Mouse (Mus musculus): ENCODE measurements around the gene Prepl. TPM values are rescaled to one million over a fixed set of nuclear protein-coding genes. Genes with fewer than 3 reads are reported as not detected.

Gene Prepl
- polyA plus RNA-seq, 1 experiment from 2014 or later, result 30.9 TPM

DNA sequence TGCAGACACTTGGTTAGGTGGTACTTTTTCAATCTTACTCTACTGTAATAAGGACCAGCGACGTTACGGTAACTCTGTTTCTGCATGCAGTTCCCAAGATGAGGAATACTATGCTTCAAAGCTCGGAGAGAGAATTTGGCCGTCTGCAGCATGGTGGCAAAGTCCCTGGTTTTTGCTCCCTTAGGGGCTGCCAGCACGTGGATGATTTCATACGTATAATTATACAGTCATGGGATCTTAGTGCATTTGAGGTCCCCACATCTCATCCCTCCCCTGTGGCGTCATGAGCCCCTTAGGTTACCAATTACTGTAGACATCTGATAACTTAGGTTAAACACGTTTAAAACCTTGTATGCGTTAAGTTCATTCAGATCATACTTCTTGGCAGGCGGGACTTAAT lies 1.6 kb downstream of the Prepl start:
- peaks cover 17% of the 10 kb centered on the region for H3K4me1 ChIP-seq
- no peaks in the 10 kb centered on the region for H3K9me3 ChIP-seq (replicated peaks)
- no peaks in the 10 kb centered on the region for H3K27me3 ChIP-seq (ENCODE audit: low read depth, poor library complexity, severe bottlenecking)
- no peak overlapping the region for H3K27ac ChIP-seq (replicated peaks)
- no peak overlapping the region for H3K4me3 ChIP-seq
- H3K36me3 ChIP-seq, result no peaks in the 10 kb centered on the region
- no peak for DNase-seq (ENCODE audit: low spot score)
- 92% methylated on average over 11 of the region's 11 CpGs for WGBS

DNA sequence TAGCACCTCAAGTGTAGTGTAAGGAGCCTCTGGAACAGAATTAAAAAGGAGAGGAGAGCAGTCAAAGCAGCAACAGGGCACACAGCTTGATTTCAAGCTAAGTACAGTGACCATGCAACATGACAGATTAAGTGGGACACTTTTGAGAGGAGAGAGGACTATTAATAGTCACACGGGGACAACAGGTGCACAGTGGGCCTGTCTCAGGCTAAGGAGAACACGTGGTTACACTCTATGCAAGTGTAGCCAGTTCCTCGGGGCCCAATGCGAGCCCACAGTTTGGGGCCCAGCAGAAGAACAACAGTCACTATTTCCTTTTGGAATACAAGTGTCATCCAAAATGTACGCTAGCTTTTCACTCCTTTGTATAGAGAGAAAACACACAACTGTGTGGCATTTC lies 2.5 kb downstream of the Prepl start:
- Histone ChIP-seq H3K27ac (replicated peaks) (no peak overlapping the region), H3K9me3 (replicated peaks) (no peaks in the 10 kb centered on the region), H3K4me3 (no peak overlapping the region), H3K4me1 (peaks cover 17% of the 10 kb centered on the region), H3K27me3 (ENCODE audit: low read depth, poor library complexity, severe bottlenecking) (no peaks in the 10 kb centered on the region), H3K36me3 (0 out of 2 replicates have a peak, but pooled peaks cover 3% of the 10 kb centered on the region)
- WGBS, result 94% methylated on average over 5 of the region's 5 CpGs
- no peak for DNase-seq (ENCODE audit: low spot score)

DNA sequence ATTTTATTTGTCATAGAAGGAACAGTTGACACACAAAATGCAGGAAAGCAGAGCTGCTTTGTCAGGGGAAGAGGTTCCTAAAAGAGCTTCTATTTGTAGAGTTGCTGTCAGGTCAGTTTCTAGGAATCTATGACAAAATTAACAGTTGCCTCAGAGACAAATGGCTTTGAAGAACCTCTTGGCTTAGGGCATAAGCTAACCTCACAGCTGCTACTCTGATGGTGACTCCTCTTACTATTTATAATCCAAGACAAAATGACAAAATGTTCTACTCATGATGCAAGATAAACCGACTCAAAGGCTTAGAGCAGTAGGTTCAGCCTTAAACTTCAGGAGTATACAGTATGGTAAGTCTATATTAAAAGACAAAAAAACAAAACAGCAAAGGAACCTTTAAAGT lies 3.5 kb downstream of the Prepl start:
- WGBS, result 89% methylated on average over 1 of the region's 1 CpGs

DNA sequence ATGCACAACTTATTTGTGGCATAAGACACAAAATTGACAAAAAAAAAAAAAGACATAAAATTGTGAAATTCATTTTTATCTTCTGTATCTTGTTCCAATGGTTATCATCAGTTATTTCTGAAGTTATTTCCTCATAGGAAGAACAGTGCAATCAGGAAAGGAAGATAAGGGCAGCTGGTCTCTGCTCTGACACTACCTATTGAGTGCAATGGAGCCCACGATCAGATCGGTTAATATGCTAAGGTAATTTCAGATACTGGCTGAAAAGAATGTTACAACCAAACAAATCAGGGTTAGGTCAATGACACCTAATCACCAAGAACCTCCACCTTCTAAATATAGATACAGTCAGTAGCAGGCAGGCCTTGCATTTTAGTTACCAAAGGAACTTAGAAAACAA lies 4.7 kb downstream of the Prepl start:
- Histone ChIP-seq H3K9me3 (replicated peaks) (no peaks in the 10 kb centered on the region), H3K27ac (replicated peaks) (no peak overlapping the region), H3K36me3 (peaks cover 17% of the 10 kb centered on the region), H3K27me3 (ENCODE audit: low read depth, poor library complexity, severe bottlenecking) (no peaks in the 10 kb centered on the region), H3K4me1 (peaks cover 9% of the 10 kb centered on the region), H3K4me3 (no peak overlapping the region)
- DNase-seq (ENCODE audit: low spot score), result no peak
- WGBS, result 92% methylated on average over 2 of the region's 2 CpGs

More for the DNA sequence above, 3.5 kb downstream of the Prepl start:
- Histone ChIP-seq H3K9me3 (replicated peaks) (no peaks in the 10 kb centered on the region), H3K4me3 (no peak overlapping the region), H3K4me1 (peaks cover 15% of the 10 kb centered on the region), H3K27me3 (ENCODE audit: low read depth, poor library complexity, severe bottlenecking) (no peaks in the 10 kb centered on the region), H3K27ac (replicated peaks) (no peak overlapping the region), H3K36me3 (0 out of 2 replicates have a peak, but pooled peaks cover 7% of the 10 kb centered on the region)
- DNase-seq (ENCODE audit: low spot score), result no peak

DNA sequence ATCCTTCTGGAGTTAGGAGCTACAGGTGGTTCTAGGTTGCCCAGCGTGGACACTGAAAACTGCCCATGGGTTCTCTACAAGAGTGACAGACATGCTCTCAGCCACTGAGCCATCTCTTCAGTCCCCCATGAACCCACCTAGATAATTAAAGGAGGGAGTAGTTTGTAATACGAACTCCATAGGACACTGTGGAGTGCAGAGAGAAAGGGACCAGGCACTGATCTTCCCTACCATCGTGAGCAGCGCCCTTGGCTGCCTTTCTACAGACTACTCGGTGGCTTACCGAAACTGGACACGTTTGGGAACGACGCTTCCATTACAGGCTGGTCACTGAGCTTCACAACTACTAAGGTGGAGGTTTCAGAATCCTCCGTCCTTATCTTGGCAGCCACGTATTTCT lies 9.3 kb downstream of the Prepl start:
- Histone ChIP-seq H3K4me1 (no peaks in the 10 kb centered on the region), H3K4me3 (no peak overlapping the region), H3K27ac (replicated peaks) (no peak overlapping the region), H3K36me3 (peaks cover 57% of the 10 kb centered on the region), H3K9me3 (replicated peaks) (no peaks in the 10 kb centered on the region), H3K27me3 (ENCODE audit: low read depth, poor library complexity, severe bottlenecking) (no peaks in the 10 kb centered on the region)
- no peak for DNase-seq (ENCODE audit: low spot score)
- 96% methylated on average over 11 of the region's 11 CpGs for WGBS

DNA sequence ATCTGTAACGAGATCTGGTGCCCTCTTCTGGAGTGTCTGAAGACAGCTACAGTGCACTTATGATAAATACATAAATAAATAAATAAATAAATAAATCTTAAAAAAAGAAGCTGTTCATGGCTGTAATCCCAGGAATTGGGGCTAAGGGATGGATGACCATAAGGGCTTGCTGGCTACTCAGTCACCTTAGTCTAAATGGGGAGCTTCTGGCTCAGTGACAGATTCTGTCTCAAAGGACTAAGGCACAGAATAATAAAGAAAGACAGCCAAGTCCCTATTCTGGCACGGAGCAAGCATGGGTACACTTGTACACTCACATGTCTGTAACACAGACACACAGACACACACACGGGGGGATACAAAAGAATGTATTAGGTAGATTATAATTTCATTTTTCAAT lies 10.8 kb downstream of the Prepl start:
- WGBS, result 98% methylated on average over 3 of the region's 3 CpGs
- Histone ChIP-seq H3K27me3 (ENCODE audit: low read depth, poor library complexity, severe bottlenecking) (no peaks in the 10 kb centered on the region), H3K27ac (replicated peaks) (no peak overlapping the region), H3K4me3 (no peak overlapping the region), H3K36me3 (peaks cover 67% of the 10 kb centered on the region), H3K4me1 (no peaks in the 10 kb centered on the region), H3K9me3 (replicated peaks) (no peaks in the 10 kb centered on the region)
- no peak for DNase-seq (ENCODE audit: low spot score)

DNA sequence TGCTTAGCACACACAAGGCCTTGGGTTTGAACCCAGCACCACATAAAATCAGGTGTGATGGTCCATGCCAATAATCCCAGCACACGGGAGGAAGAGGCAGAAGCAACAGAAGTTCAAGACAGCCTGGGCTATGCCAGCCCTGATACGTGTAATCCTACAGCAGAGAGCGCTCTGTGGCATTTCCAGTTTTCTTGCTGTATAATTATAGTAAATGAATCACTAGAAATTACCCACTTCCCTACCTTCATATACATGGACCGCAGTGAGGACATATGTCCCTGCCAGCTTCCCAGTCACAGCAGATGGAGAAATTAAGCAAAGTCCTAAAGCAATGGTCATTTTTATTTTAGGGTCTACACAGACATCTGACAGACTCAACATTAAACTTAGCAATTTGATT lies 16.0 kb downstream of the Prepl start:
- H3K27me3 ChIP-seq (ENCODE audit: low read depth, poor library complexity, severe bottlenecking), result no peaks in the 10 kb centered on the region
- H3K27ac ChIP-seq (replicated peaks), result no peak overlapping the region
- H3K4me1 ChIP-seq, result peaks cover 17% of the 10 kb centered on the region
- WGBS, result 94% methylated on average over 4 of the region's 4 CpGs
- DNase-seq (ENCODE audit: low spot score), result no peak
- no peak overlapping the region for H3K4me3 ChIP-seq
- no peaks in the 10 kb centered on the region for H3K9me3 ChIP-seq (replicated peaks)
- peaks cover 73% of the 10 kb centered on the region for H3K36me3 ChIP-seq

DNA sequence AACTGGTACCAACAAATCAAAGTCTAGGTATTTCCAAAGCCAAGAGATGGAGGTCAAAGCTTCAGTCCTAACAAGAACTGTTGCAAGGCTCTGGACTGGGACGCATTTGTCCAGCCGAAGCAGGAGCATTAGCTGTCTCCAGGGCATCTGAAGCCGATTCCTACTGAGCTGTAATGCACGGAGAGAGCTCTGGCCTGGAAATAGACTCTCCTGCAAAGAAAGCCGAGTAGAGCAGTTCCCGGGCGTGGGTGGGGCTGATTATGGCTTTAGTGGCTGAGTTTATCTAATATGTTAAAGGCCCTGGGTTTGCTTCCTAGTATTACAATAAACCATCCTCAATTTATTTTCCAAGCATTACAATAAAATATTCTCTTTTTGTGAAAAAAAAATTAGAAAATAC lies 16.8 kb downstream of the Prepl start:
- H3K9me3 ChIP-seq (replicated peaks), result no peaks in the 10 kb centered on the region
- H3K27ac ChIP-seq (replicated peaks), result no peak overlapping the region
- peaks cover 20% of the 10 kb centered on the region for H3K4me1 ChIP-seq
- H3K4me3 ChIP-seq, result no peak overlapping the region
- WGBS, result 75% methylated on average over 7 of the region's 7 CpGs
- DNase-seq (ENCODE audit: low spot score), result no peak
- H3K27me3 ChIP-seq (ENCODE audit: low read depth, poor library complexity, severe bottlenecking), result no peaks in the 10 kb centered on the region
- H3K36me3 ChIP-seq, result peaks cover 73% of the 10 kb centered on the region

DNA sequence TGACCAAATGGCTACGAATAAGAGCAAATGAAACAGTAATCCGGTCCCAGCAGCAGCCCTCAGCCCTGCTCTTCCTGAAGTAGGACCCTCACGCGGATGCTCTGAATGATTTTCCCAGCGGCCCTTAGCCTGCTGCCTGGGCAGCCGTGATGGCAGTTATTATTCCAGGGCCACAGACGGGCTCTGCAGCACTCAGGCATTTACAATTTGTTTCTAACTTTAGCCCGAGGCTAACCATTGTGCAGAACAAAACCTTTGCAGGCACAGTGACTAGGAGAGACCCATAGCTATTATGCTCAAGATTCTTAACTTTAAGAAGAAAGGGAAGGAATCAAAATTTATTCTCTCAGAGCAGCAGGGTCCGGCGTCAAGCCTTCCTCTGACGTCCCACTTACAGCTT lies 17.7 kb downstream of the Prepl start:
- 55% methylated on average over 11 of the region's 11 CpGs for WGBS
- H3K36me3 ChIP-seq, result peaks cover 69% of the 10 kb centered on the region
- H3K4me1 ChIP-seq, result peaks cover 20% of the 10 kb centered on the region
- no peak for DNase-seq (ENCODE audit: low spot score)
- H3K4me3 ChIP-seq, result no peak overlapping the region
- no peak overlapping the region for H3K27ac ChIP-seq (replicated peaks)
- no peaks in the 10 kb centered on the region for H3K9me3 ChIP-seq (replicated peaks)
- no peaks in the 10 kb centered on the region for H3K27me3 ChIP-seq (ENCODE audit: low read depth, poor library complexity, severe bottlenecking)

DNA sequence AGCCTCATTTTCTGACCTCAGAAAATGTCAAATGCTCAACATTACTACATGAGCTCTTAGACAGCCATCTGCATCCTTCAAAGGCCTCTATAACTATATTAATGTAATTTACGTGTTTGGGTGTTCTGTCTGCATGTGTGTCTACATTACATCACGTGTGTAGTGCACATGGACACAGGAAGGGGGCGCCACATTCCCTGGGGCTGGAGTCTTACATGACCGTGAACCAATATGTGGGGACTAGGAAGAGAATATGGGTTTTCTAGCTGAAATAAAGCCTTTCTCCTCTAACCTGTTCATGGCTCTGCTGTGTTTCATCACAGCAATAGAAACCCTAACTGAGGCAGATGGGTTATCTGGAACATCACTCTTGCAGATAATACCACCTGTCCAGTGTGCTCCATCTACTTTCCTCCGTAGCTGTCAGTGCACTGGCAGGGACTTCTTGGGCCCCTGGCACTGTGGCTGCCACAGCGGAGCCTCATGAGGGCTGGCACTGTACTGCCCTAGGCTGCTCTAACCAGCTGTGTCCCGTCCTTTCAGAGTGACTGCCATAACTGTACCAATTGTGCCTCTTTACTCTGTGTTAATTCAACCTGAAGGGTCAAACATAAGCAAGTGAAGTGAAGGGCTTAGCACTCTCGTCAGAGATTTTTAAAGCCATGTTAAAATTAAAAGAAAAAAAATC lies 18.8 kb downstream of the Prepl start:
- Histone ChIP-seq H3K9me3 (replicated peaks) (no peaks in the 10 kb centered on the region), H3K36me3 (peaks cover 69% of the 10 kb centered on the region), H3K4me1 (peaks cover 20% of the 10 kb centered on the region), H3K4me3 (no peak overlapping the region), H3K27ac (replicated peaks) (no peak overlapping the region), H3K27me3 (ENCODE audit: low read depth, poor library complexity, severe bottlenecking) (no peaks in the 10 kb centered on the region)
- no peak for DNase-seq (ENCODE audit: low spot score)
- WGBS, result 92% methylated on average over 8 of the region's 8 CpGs

DNA sequence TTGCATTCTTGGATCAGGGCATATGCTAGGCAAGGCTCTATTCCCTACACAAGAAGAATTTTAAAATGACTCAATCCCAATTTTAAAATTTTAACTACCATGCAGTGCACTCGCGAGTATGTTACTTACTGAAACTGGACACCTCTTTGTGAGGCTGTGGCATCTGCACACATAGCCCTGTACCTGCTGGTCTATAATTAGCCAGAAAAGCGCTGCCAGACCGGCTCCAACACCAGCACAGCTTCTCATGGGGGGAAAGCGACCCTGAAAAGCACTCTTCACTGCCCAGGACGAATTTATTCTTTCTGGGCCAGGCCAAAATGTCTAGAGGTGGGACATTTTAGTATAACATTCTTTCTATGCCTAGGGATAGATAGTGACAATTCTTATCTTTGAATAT lies 19.4 kb downstream of the Prepl start:
- Histone ChIP-seq H3K27me3 (ENCODE audit: low read depth, poor library complexity, severe bottlenecking) (no peaks in the 10 kb centered on the region), H3K9me3 (replicated peaks) (no peaks in the 10 kb centered on the region), H3K36me3 (peaks cover 69% of the 10 kb centered on the region), H3K4me3 (no peak overlapping the region), H3K4me1 (peaks cover 20% of the 10 kb centered on the region), H3K27ac (replicated peaks) (no peak overlapping the region)
- no peak for DNase-seq (ENCODE audit: low spot score)
- 92% methylated on average over 6 of the region's 6 CpGs for WGBS

DNA sequence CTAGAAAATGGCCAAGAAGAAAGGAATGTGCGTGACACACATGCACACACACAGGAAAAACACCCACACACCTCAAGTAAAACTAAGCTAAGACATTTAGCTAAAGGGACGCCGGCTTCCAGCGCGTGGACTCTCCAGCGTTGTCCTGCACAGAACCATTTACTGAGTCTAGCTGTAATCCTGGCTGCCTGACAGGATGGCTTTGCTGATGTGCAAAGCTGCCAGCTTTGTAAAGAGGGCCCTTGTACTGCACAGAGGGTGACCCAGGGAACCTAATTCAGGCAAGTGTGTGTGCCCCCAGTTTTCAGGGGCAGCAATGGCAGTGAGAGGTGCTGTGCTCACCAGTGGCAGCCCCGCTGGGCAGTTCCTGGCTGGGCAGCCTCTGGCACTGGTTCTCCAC lies 22.7 kb downstream of the Prepl start:
- Histone ChIP-seq H3K9me3 (replicated peaks) (no peaks in the 10 kb centered on the region), H3K4me1 (peaks cover 10% of the 10 kb centered on the region), H3K27me3 (ENCODE audit: low read depth, poor library complexity, severe bottlenecking) (no peaks in the 10 kb centered on the region), H3K27ac (replicated peaks) (no peak overlapping the region), H3K36me3 (peaks cover 87% of the 10 kb centered on the region), H3K4me3 (no peak overlapping the region)
- DNase-seq (ENCODE audit: low spot score), result no peak
- WGBS, result 97% methylated on average over 7 of the region's 7 CpGs

DNA sequence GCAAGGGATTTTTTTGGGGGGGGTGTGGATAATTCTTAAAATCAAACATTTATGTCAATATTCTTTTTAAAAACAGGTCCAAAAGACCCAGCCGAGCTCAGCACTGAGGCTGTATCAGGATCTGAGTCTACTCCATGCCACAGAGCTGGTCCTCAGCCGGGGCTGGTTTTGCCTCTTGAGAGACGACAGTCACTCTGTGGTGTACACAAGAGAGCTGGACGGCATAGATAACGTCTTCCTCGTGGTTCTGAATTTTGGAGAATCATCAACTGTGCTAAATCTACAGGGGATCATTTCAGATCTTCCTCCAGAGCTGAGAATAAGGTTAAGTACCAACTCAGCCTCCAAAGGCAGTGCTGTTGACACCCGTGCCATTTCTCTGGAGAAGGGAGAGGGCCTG lies 26.5 kb downstream of the Prepl start:
- 89% methylated on average over 7 of the region's 7 CpGs for WGBS
- no peaks in the 10 kb centered on the region for H3K4me1 ChIP-seq
- H3K27ac ChIP-seq (replicated peaks), result no peak overlapping the region
- no peak overlapping the region for H3K4me3 ChIP-seq
- peaks cover 64% of the 10 kb centered on the region for H3K36me3 ChIP-seq
- H3K9me3 ChIP-seq (replicated peaks), result no peaks in the 10 kb centered on the region
- H3K27me3 ChIP-seq (ENCODE audit: low read depth, poor library complexity, severe bottlenecking), result no peaks in the 10 kb centered on the region
- no peak for DNase-seq (ENCODE audit: low spot score)

DNA sequence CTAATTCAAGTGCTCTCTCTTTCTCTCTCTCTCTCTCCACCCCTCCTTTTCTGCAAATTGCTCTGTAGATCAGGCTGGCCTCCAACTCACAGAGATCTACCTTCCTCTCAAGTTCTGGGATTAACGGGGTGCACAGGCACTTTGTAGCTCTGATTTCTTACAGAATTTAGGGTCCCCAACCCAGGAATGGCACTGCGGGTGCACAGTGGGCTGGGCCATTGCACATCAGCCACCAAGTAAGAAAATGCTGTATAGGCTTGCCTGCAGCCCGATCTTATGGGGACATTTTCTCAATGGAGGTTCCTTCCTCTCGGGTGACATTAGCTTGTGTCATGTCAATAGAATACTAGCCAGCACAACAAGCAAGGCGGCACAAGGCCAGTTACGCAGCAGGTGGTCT lies 30.9 kb downstream of the Prepl start:
- H3K4me3 ChIP-seq, result no peak overlapping the region
- H3K27ac ChIP-seq (replicated peaks), result no peak overlapping the region
- H3K27me3 ChIP-seq (ENCODE audit: low read depth, poor library complexity, severe bottlenecking), result no peaks in the 10 kb centered on the region
- no peak for DNase-seq (ENCODE audit: low spot score)
- peaks cover 6% of the 10 kb centered on the region; the same call in 1 of the 2 replicates for H3K4me1 ChIP-seq
- peaks cover 24% of the 10 kb centered on the region for H3K36me3 ChIP-seq
- no peaks in the 10 kb centered on the region for H3K9me3 ChIP-seq (replicated peaks)
- WGBS, result 92% methylated on average over 6 of the region's 6 CpGs
